In genomic region chr2:21141520-21142203, GRCm38 (mm10) we compare ENCODE assay signal across 8 mouse cellular contexts.
A peak's percentile ranks its signal among the peaks of the same experiment; 100 is the strongest.
DNase-seq lines count a peak whose midpoint lies in the region; ATAC-seq and TF ChIP-seq lines count a peak whose summit lies in the region.

No protein-coding gene starts in this region.

- H3K36me3 ChIP-seq in ES-Bruce4 (ENCODE audit: control insufficient read depth, insufficient read depth, low read length, poor library complexity, severe bottlenecking) = no peaks in the 10 kb centered on the region
- no peaks in the 10 kb centered on the region for H3K36me3 ChIP-seq in lung, embryonic 15.5 days

- H3K27me3 ChIP-seq in ES-Bruce4 (ENCODE audit: control insufficient read depth, insufficient read depth, low read length, poor library complexity, severe bottlenecking) = peaks cover 4% of the 10 kb centered on the region
- H3K27me3 ChIP-seq in lung, embryonic 15.5 days = no peaks in the 10 kb centered on the region

- WGBS in lung, embryonic 15.5 days = under 1% methylated on average over 46 of the region's 46 CpGs

- ATAC-seq in lung, embryonic 15.5 days (ENCODE audit: borderline replicate concordance, extremely low read depth, low FRiP score, low TSS enrichment) = peak; percentile 75

- TF ChIP-seq EP300 in ES-Bruce4 (IDR thresholded peaks at IDR 0.05; ENCODE audit: insufficient read depth, low read depth, low read length) = no peak

- no peak for TF ChIP-seq CTCF in ES-Bruce4 (IDR thresholded peaks at IDR 0.05; ENCODE audit: low read depth, low read length)

- H3K4me2 ChIP-seq in lung, embryonic 15.5 days = peak overlapping the region; percentile 97

- peak overlapping the region; percentile 54 for H3K4me3 ChIP-seq in ES-Bruce4 (ENCODE audit: low read depth, low read length)
- peak overlapping the region; percentile 50 for H3K4me3 ChIP-seq in lung, embryonic 15.5 days

- H3K4me1 ChIP-seq in ES-Bruce4 (ENCODE audit: control insufficient read depth, insufficient read depth, low read length) = no peaks in the 10 kb centered on the region
- peaks cover 5% of the 10 kb centered on the region; the same call in 1 of the 2 replicates for H3K4me1 ChIP-seq in lung, embryonic 15.5 days

- no peak for TF ChIP-seq POLR2A in ES-Bruce4 (IDR thresholded peaks at IDR 0.05; ENCODE audit: insufficient read depth, low read length)

- H3K9me3 ChIP-seq in ES-Bruce4 (replicated peaks; ENCODE audit: control insufficient read depth, insufficient read depth, low read length, poor library complexity, severe bottlenecking) = peaks cover 6% of the 10 kb centered on the region
- H3K9me3 ChIP-seq in lung, embryonic 15.5 days = no peaks in the 10 kb centered on the region

- H3K9ac ChIP-seq in ES-Bruce4 (ENCODE audit: low read depth, poor library complexity, severe bottlenecking) = peak overlapping the region; percentile 27
- peak overlapping the region; percentile 53 for H3K9ac ChIP-seq in lung, embryonic 15.5 days

- peak; percentile 47 for DNase-seq in cerebellum, adult 9-10 months
- peak; percentile 10 to 37 for DNase-seq in frontal cortex, adult 2 months (ENCODE audit: extremely low spot score in 1 of 2, low spot score in 1 of 2)
- DNase-seq in heart, postnatal 4 days = peak; percentile 62
- peak; percentile 52 to 63 for DNase-seq in layer of hippocampus, postnatal 10 days (ENCODE audit: low spot score in 2 of 2)
- DNase-seq in ovary, adult 18-20 months (ENCODE audit: low spot score) = peak; percentile 27
- DNase-seq in urinary bladder, postnatal 25 days (ENCODE audit: low spot score) = peak; percentile 42

- H3K27ac ChIP-seq in ES-Bruce4 (ENCODE audit: insufficient read depth, low read length) = no peak overlapping the region
- H3K27ac ChIP-seq in lung, embryonic 15.5 days = peak overlapping the region; percentile 55
